Mouse (Mus musculus): Measurements from ENCODE around the gene Cpa4. TPM values are rescaled to one million over a fixed set of nuclear protein-coding genes. Genes with fewer than 3 reads are reported as not detected.

Cpa4 gene
- total RNA-seq (2021), result 1 to 10 TPM; 2.9 to 3.2 TPM
- long read RNA-seq, experiment 1, partial matches to known transcripts, result 0 of 1 reads
- long read RNA-seq, experiment 1, other reads (novel, unspliced or antisense), result 1 of 1 reads
- long read RNA-seq, experiment 2, partial matches to known transcripts, result 0 of 1 reads
- long read RNA-seq, experiment 2, other reads (novel, unspliced or antisense), result 1 of 1 reads

GRCm38 (mm10) chr6:30568069-30568468 lies at the start of gene Cpa4:
TSS of gene Cpa4 (plus strand) at chr6:30568369.
- no peak for DNase-seq (ENCODE audit: low spot score in 2 of 2)

GRCm38 (mm10) chr6:30520400-30520799 lies 47.8 kb upstream of the Cpa4 start:
- no peak for DNase-seq (ENCODE audit: low spot score in 2 of 2)

GRCm38 (mm10) chr6:30525456-30526332 lies 42.5 kb upstream of the Cpa4 start:
- no peak for DNase-seq (ENCODE audit: low spot score in 2 of 2)

- DNase-seq (ENCODE audit: low spot score in 2 of 2), result no peak
Measured at GRCm38 (mm10) chr6:30526586-30527515, 41.3 kb upstream of the Cpa4 start.

GRCm38 (mm10) chr6:30528800-30529199 lies 39.4 kb upstream of the Cpa4 start:
- DNase-seq (ENCODE audit: low spot score in 2 of 2), result no peak

- no peak for DNase-seq (ENCODE audit: low spot score in 2 of 2)
Measured at GRCm38 (mm10) chr6:30535340-30535739, 32.8 kb upstream of the Cpa4 start.

GRCm38 (mm10) chr6:30538240-30538639 lies 29.9 kb upstream of the Cpa4 start:
- no peak for DNase-seq (ENCODE audit: low spot score in 2 of 2)

GRCm38 (mm10) chr6:30538800-30539199 lies 29.4 kb upstream of the Cpa4 start:
- no peak for DNase-seq (ENCODE audit: low spot score in 2 of 2)

- DNase-seq (ENCODE audit: low spot score in 2 of 2), result no peak
Measured at GRCm38 (mm10) chr6:30541009-30541799, 27.0 kb upstream of the Cpa4 start, which contains the start of gene Cpa2. TSS of gene Cpa2 (plus strand) at chr6:30541582.

- DNase-seq (ENCODE audit: low spot score in 2 of 2), result no peak
Measured at GRCm38 (mm10) chr6:30542277-30542676, 25.9 kb upstream of the Cpa4 start.

GRCm38 (mm10) chr6:30543077-30543476 lies 25.1 kb upstream of the Cpa4 start:
- no peak for DNase-seq (ENCODE audit: low spot score in 2 of 2)

GRCm38 (mm10) chr6:30543851-30544250 lies 24.3 kb upstream of the Cpa4 start:
- no peak for DNase-seq (ENCODE audit: low spot score in 2 of 2)

- DNase-seq (ENCODE audit: low spot score in 2 of 2), result no peak
Measured at GRCm38 (mm10) chr6:30545689-30546088, 22.5 kb upstream of the Cpa4 start.

- DNase-seq (ENCODE audit: low spot score in 2 of 2), result no peak
Measured at GRCm38 (mm10) chr6:30546571-30547273, 21.4 kb upstream of the Cpa4 start.

- DNase-seq (ENCODE audit: low spot score in 2 of 2), result no peak
Measured at GRCm38 (mm10) chr6:30547274-30547645, 20.9 kb upstream of the Cpa4 start.

GRCm38 (mm10) chr6:30547656-30548306 lies 20.4 kb upstream of the Cpa4 start:
- no peak for DNase-seq (ENCODE audit: low spot score in 2 of 2)

GRCm38 (mm10) chr6:30549231-30549761 lies 18.9 kb upstream of the Cpa4 start:
- DNase-seq (ENCODE audit: low spot score in 2 of 2), result no peak

GRCm38 (mm10) chr6:30550496-30551192 lies 17.5 kb upstream of the Cpa4 start:
- DNase-seq (ENCODE audit: low spot score in 2 of 2), result no peak

- no peak for DNase-seq (ENCODE audit: low spot score in 2 of 2)
Measured at GRCm38 (mm10) chr6:30551193-30551515, 17.0 kb upstream of the Cpa4 start.

Data from adrenal gland, postnatal 4 days (tissue).